Mouse (Mus musculus) limb, embryonic 14.5 days (tissue): Measurements from ENCODE around the gene Lkaaear1. TPM values are rescaled to one million over a fixed set of nuclear protein-coding genes. Genes with fewer than 3 reads are reported as not detected.

ENCODE experiments used
- ATAC-seq: fragments of 200-750 bp; cut with Nextera tagmentation; 2 replicates; pipeline ENCODE4 v1.8.0; 2017; ENCODE audit warnings: low read depth, moderate number of reproducible peaks, moderate TSS enrichment; ENCODE audit not compliant: low FRiP score
- DNase-seq: peaks from one replicate; pipeline ENCODE4 v3.0.0-alpha.2; 2015; ENCODE audit warnings: low spot score
- H3K27ac ChIP-seq: fragments of 300-500 bp; sonication (generic); replicated peaks from 2 replicates; pipeline ENCODE4 v1.5.1; 2014; ENCODE audit warnings: low read depth, mild to moderate bottlenecking, low read length, moderate library complexity, mixed read lengths
- H3K27me3 ChIP-seq: fragments of 300-500 bp; sonication (generic); 2 replicates; pipeline ENCODE4 v1.6.1; 2014; ENCODE audit warnings: low read length, mixed read lengths; ENCODE audit not compliant: control insufficient read depth, insufficient read depth
- H3K36me3 ChIP-seq: fragments of 300-500 bp; sonication (generic); 2 replicates; pipeline ENCODE4 v1.6.1; 2014; ENCODE audit warnings: mild to moderate bottlenecking, low read length, moderate library complexity, mixed read lengths; ENCODE audit not compliant: control insufficient read depth, insufficient read depth
- H3K4me1 ChIP-seq: fragments of 300-500 bp; sonication (generic); 2 replicates; pipeline ENCODE4 v1.6.1; 2014; ENCODE audit warnings: antibody characterized with exemption, low read length, mixed read lengths; ENCODE audit not compliant: control insufficient read depth, insufficient read depth
- H3K4me2 ChIP-seq: fragments of 300-500 bp; sonication (generic); replicated peaks from 2 replicates; pipeline ENCODE4 v1.6.1; 2014; ENCODE audit warnings: low read depth, mild to moderate bottlenecking, low read length, moderate library complexity; ENCODE audit not compliant: severe bottlenecking
- H3K4me3 ChIP-seq: fragments of 300-500 bp; sonication (generic); replicated peaks from 2 replicates; pipeline ENCODE4 v1.5.1; 2014; ENCODE audit warnings: low read length
- H3K9ac ChIP-seq: fragments of 300-500 bp; sonication (generic); 2 replicates; pipeline ENCODE4 v1.6.1; 2014; ENCODE audit warnings: mild to moderate bottlenecking, low read depth, low read length, moderate library complexity; ENCODE audit not compliant: severe bottlenecking
- H3K9me3 ChIP-seq: fragments of 300-500 bp; sonication (generic); 2 replicates; pipeline ENCODE4 v1.6.1; 2016; ENCODE audit warnings: low read length; ENCODE audit not compliant: control insufficient read depth
- POLR2A ChIP-seq: fragments of 200-500 bp; IDR thresholded peaks from 2 replicates; pipeline ENCODE4 v1.8.0; 2012; ENCODE audit warnings: inconsistent platforms, mild to moderate bottlenecking, moderate library complexity, borderline replicate concordance; ENCODE audit not compliant: insufficient read depth, insufficient read length; ENCODE audit errors: extremely low read depth
- WGBS: fragments of 180-500 bp; shearing (Covaris S2); extraction: QIAGEN DNeasy Blood & Tissue Kit; methylation state at CpG from one replicate; pipeline ENCODE4 v1.1.7; 2014; 5-methylcytosine and 5-hydroxymethylcytosine counted together
- polyA plus RNA-seq, 2 experiments: library from polyadenylated mRNA; depleted of rRNA in 1 of 2; stranded (reverse) in 1 of 2; unstranded in 1 of 2; fragments of >200 nt; fragmentation: Nextera tagmentation in 1 of 2; extraction: Ambion mirVana in 1 of 2; gene quantifications; 2 replicates each; pipeline versions ENCODE4 v1.2.1 to v1.2.3; 2012 to 2014

Lkaaear1 gene
- polyA plus RNA-seq, 2 experiments, result not detected

GRCm38 (mm10) chr2:181696801-181697420 lies 1.3 kb downstream of the Lkaaear1 start:
- no peak for TF ChIP-seq POLR2A
- H3K9me3 ChIP-seq, result no peaks in the 10 kb centered on the region
- H3K4me1 ChIP-seq, result peaks cover 9% of the 10 kb centered on the region
- no peak overlapping the region for H3K27ac ChIP-seq
- no peak overlapping the region for H3K9ac ChIP-seq
- no peak for ATAC-seq
- DNase-seq, result no peak
- H3K4me3 ChIP-seq, result no peak overlapping the region
- no peaks in the 10 kb centered on the region; the same call in 1 of the 2 replicates for H3K36me3 ChIP-seq
- WGBS, result 67% methylated on average over 33 of the region's 33 CpGs
- no peaks in the 10 kb centered on the region for H3K27me3 ChIP-seq
- no peak overlapping the region for H3K4me2 ChIP-seq

- WGBS, result 67% methylated on average over 1 of the region's 1 CpGs
- no peak for TF ChIP-seq POLR2A
- Histone ChIP-seq H3K4me3 (no peak overlapping the region), H3K9me3 (no peaks in the 10 kb centered on the region), H3K27me3 (no peaks in the 10 kb centered on the region), H3K9ac (no peak overlapping the region), H3K27ac (no peak overlapping the region), H3K4me2 (no peak overlapping the region), H3K36me3 (peaks cover 5% of the 10 kb centered on the region), H3K4me1 (peaks cover 9% of the 10 kb centered on the region)
- ATAC-seq (no peak), DNase-seq (no peak)
These were observed 2.5 kb downstream of the Lkaaear1 start for GRCm38 (mm10) chr2:181695776-181696175.

GRCm38 (mm10) chr2:181694581-181694980 lies 3.7 kb downstream of the Lkaaear1 start:
- H3K9ac ChIP-seq, result peak overlapping the region; percentile 81; the same call in 1 of the 2 replicates
- H3K36me3 ChIP-seq, result peaks cover 15% of the 10 kb centered on the region
- 88% methylated on average over 3 of the region's 3 CpGs for WGBS
- H3K4me3 ChIP-seq, result 0 out of 2 replicates have a peak overlapping the region, but pooled peaks have one; percentile 72
- H3K4me1 ChIP-seq, result peaks cover 9% of the 10 kb centered on the region
- DNase-seq (no peak), ATAC-seq (no peak)
- peak overlapping the region; percentile 92 for H3K4me2 ChIP-seq
- no peak overlapping the region for H3K27ac ChIP-seq
- no peaks in the 10 kb centered on the region for H3K9me3 ChIP-seq
- H3K27me3 ChIP-seq, result no peaks in the 10 kb centered on the region
- TF ChIP-seq POLR2A, result no peak

- DNase-seq, result peak; percentile 74
- H3K36me3 ChIP-seq, result peaks cover 23% of the 10 kb centered on the region
- peak within 1 kb of the TSS; percentile 72 for H3K4me3 ChIP-seq
- peaks cover 9% of the 10 kb centered on the region for H3K4me1 ChIP-seq
- H3K27me3 ChIP-seq, result no peaks in the 10 kb centered on the region
- under 1% methylated on average over 68 of the region's 75 CpGs for WGBS
- H3K4me2 ChIP-seq, result peak within 1 kb of the TSS; percentile 92
- H3K27ac ChIP-seq, result peak within 1 kb of the TSS; percentile 73
- no peaks in the 10 kb centered on the region for H3K9me3 ChIP-seq
- ATAC-seq, result peak; percentile 90
- peak; percentile 58; the same call in 1 of the 2 replicates for TF ChIP-seq POLR2A
- H3K9ac ChIP-seq, result peak within 1 kb of the TSS; percentile 81
These were observed 4.6 kb downstream of the Lkaaear1 start, which contains the start of gene Rgs19 for GRCm38 (mm10) chr2:181693339-181694280. TSS of gene Rgs19 (minus strand) at chr2:181693977.

- H3K4me1 ChIP-seq, result peaks cover 9% of the 10 kb centered on the region
- no peak for DNase-seq
- peak overlapping the region; percentile 92 for H3K4me2 ChIP-seq
- H3K36me3 ChIP-seq, result peaks cover 32% of the 10 kb centered on the region
- WGBS, result 87% methylated on average over 3 of the region's 3 CpGs
- H3K27ac ChIP-seq, result no peak overlapping the region
- peak overlapping the region; percentile 72 for H3K4me3 ChIP-seq
- no peak for ATAC-seq
- H3K9ac ChIP-seq, result no peak overlapping the region
- H3K9me3 ChIP-seq, result no peaks in the 10 kb centered on the region
- TF ChIP-seq POLR2A, result no peak
- H3K27me3 ChIP-seq, result no peaks in the 10 kb centered on the region
These were observed 5.9 kb downstream of the Lkaaear1 start for GRCm38 (mm10) chr2:181692304-181692703.
